Mouse (Mus musculus) ZHBTc4 (cell line): ENCODE results near the gene Gm14525.
"Not testable (repeated sequence)": the region's sequence is repeated elsewhere in the genome, so short reads cannot be mapped to it uniquely, and the experiment has no call there.

Experiments
- DNase-seq: peaks from one replicate; pipeline ENCODE4 v3.0.0-alpha.2; 2011; ENCODE audit warnings: low read depth, low spot score

Gm14525 gene

DNA sequence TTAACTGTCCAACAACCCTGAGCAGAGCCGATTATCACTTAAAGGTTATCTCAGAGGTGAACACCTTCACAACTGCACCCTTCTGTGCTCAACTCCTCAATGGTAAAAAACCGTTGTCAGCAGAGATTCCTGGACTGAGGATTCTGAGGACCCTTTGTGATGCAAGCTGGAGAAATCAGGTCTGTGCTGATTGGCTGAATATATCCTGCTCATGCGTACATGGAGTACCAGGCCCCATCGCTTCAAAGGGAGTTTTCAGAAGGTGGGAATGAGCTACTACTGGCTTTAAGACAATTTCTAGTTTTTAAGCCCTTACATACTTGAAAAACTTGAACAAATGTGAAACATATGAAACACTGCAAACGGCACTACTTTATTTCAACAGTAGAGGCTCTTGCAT lies at the start of gene Gm14525:
Gm14525 (minus strand) TSS at position 101 of the 400 bp plus-strand sequence.
- not testable (repeated sequence) for DNase-seq
